In the genomic region with DNA sequence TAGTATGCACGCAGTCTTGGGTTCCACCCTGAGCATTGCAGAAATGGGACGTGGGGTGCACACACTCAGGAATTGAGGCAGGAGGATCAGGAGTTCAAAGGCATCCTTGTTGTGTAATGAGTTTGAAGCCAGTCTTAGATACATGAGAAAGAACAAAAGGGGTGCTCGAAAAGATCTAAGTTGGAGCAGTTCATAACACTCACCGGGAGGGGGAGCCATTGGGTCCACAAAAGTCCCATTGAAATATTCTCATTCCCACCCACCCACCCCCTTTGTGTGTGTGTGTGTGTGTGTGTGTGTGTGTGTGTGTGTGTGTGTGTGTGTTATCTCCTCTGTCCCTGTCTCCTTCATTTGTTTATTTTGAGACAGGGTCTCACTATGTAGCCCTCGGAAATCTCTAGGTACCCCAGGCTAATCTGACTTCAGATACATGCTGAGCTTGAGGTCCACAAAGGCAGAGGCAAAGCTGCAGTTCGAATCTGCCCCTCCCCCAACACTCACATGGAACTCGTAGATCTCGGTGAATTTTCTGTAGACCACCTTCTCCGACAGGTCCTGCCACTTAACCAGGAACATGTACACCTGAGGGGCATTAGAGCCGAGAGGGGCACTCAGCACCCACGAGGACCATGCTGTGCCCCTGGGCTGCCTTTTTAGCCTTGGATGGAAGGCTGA, we compare ENCODE assay signal across 8 mouse cellular contexts. TPM values are rescaled to one million over a fixed set of nuclear protein-coding genes. Genes with fewer than 3 reads are reported as not detected.
DNase-seq lines count a peak whose midpoint lies in the region; ATAC-seq and TF ChIP-seq lines count a peak whose summit lies in the region.

No protein-coding gene starts in this region.

- ATAC-seq in limb, embryonic 11.5 days (ENCODE audit: insufficient number of reproducible peaks, low FRiP score, low TSS enrichment, low read depth), result no peak

- H3K4me2 ChIP-seq in limb, embryonic 11.5 days (ENCODE audit: low read depth, severe bottlenecking), result no peak overlapping the region

- peak; percentile 65 for TF ChIP-seq CTCF in gastrocnemius, adult 2 months (IDR thresholded peaks at IDR 0.05)
- no peak; the same call in 1 of the 2 replicates for TF ChIP-seq CTCF in bone marrow macrophage, adult 2 months (IDR thresholded peaks at IDR 0.05; ENCODE audit: low read depth, low read length)

- H3K4me1 ChIP-seq in bone marrow macrophage, adult 2 months (ENCODE audit: control insufficient read depth, insufficient read depth, low read length), result peaks cover 30% of the 10 kb centered on the region
- peaks cover 11% of the 10 kb centered on the region for H3K4me1 ChIP-seq in limb, embryonic 11.5 days (ENCODE audit: control insufficient read depth, insufficient read depth, low read length)

- peak overlapping the region; percentile 47 for H3K4me3 ChIP-seq in gastrocnemius, adult 2 months
- H3K4me3 ChIP-seq in bone marrow macrophage, adult 2 months (ENCODE audit: insufficient read depth, low read length), result peak overlapping the region; percentile 87
- no peak overlapping the region for H3K4me3 ChIP-seq in limb, embryonic 11.5 days (ENCODE audit: low read depth, low read length)

- no peaks in the 10 kb centered on the region for H3K36me3 ChIP-seq in limb, embryonic 11.5 days (ENCODE audit: control insufficient read depth, insufficient read depth, low read length)

- H3K27ac ChIP-seq in gastrocnemius, adult 2 months, result no peak overlapping the region
- peak overlapping the region; percentile 86 for H3K27ac ChIP-seq in bone marrow macrophage, adult 2 months (ENCODE audit: insufficient read depth, low read depth, low read length)
- H3K27ac ChIP-seq in limb, embryonic 11.5 days (replicated peaks; ENCODE audit: low read depth, low read length), result no peak overlapping the region

- no peak for TF ChIP-seq POLR2A in bone marrow macrophage, adult 2 months (IDR thresholded peaks at IDR 0.05; ENCODE audit: borderline replicate concordance, low read depth, low read length)

- no peak for DNase-seq in gastrocnemius, adult 2 months
- DNase-seq in gastrocnemius, adult 8-10 months (ENCODE audit: low spot score in 2 of 2), result no peak
- DNase-seq in 3T3-L1 (ENCODE audit: low read depth, low spot score), result peak; percentile 75
- peak; percentile 69 for DNase-seq in limb, embryonic 11.5 days (ENCODE audit: low spot score)
- peak; percentile 73 for DNase-seq in thymus, postnatal 0 days (ENCODE audit: low spot score)
- DNase-seq in frontal cortex, postnatal 36 days (ENCODE audit: low spot score in 2 of 2), result no peak
- no peak for DNase-seq in cerebellum, postnatal 25 days

- no peak overlapping the region; the same call in 1 of the 2 replicates for H3K9ac ChIP-seq in limb, embryonic 11.5 days (ENCODE audit: low read length)

- no peaks in the 10 kb centered on the region for H3K27me3 ChIP-seq in limb, embryonic 11.5 days (ENCODE audit: control insufficient read depth, insufficient read depth, low read length)

- WGBS in limb, embryonic 11.5 days, result 39% methylated on average over 11 of the region's 11 CpGs

- intact Hi-C loops in gastrocnemius, adult 2 months (cut with DNase I), result loop anchor here (5.0 kb wide), 1 partner anchor 115 kb away; no protein-coding TSS in a partner anchor

- no peaks in the 10 kb centered on the region for H3K9me3 ChIP-seq in limb, embryonic 11.5 days (ENCODE audit: control insufficient read depth, low read length)

RNA-seq across cellular contexts. Expression of gene Ncf1, which starts 1.7 kb away (rescaled TPM):
- total RNA-seq in gastrocnemius, adult 2 months (2021), result 1 to 10 TPM; 1.0 to 3.8 TPM
- 1 to 10 TPM in 2 of 4 experiments, under 1 TPM in 2; 0.65 to 1.5 (median 0.94) TPM for total RNA-seq in gastrocnemius, adult 8-10 months (2022)
- polyA plus RNA-seq in bone marrow macrophage, adult 2 months (2012; ENCODE audit: insufficient read depth, insufficient read length, missing spikeins), result 373 and 392 TPM in 2 replicates
- 1.8 and 2.4 TPM in 2 replicates for polyA plus RNA-seq in limb, embryonic 11.5 days (2014; fragmentation: Nextera tagmentation; extraction: Ambion mirVana)
- 9.6 and 10.3 TPM in 2 replicates for polyA plus RNA-seq in thymus, postnatal 0 days (2015; fragmentation: Nextera tagmentation; extraction: Ambion mirVana)

RNA-seq across cellular contexts. Expression of gene Gtf2ird2, which starts 43.9 kb away (rescaled TPM):
- 1 to 10 TPM; 6.1 to 6.4 TPM for total RNA-seq in gastrocnemius, adult 2 months (2021)
- 1 to 10 TPM; 6.9 to 8.1 (median 7.2) TPM for total RNA-seq in gastrocnemius, adult 8-10 months (2022)
- polyA plus RNA-seq in bone marrow macrophage, adult 2 months (2012; ENCODE audit: insufficient read depth, insufficient read length, missing spikeins), result 5.5 and 7.3 TPM in 2 replicates
- 6.6 and 7.9 TPM in 2 replicates for polyA plus RNA-seq in limb, embryonic 11.5 days (2014; fragmentation: Nextera tagmentation; extraction: Ambion mirVana)
- 4.4 and 5.9 TPM in 2 replicates for polyA plus RNA-seq in thymus, postnatal 0 days (2015; fragmentation: Nextera tagmentation; extraction: Ambion mirVana)

RNA-seq across cellular contexts. Expression of gene Rcc1l, which starts 51.1 kb away (rescaled TPM):
- 10 to 100 TPM; 24.1 to 25.1 TPM for total RNA-seq in gastrocnemius, adult 2 months (2021)
- total RNA-seq in gastrocnemius, adult 8-10 months (2022), result 10 to 100 TPM; 22.4 to 33.0 (median 28.5) TPM
- polyA plus RNA-seq in bone marrow macrophage, adult 2 months (2012; ENCODE audit: insufficient read depth, insufficient read length, missing spikeins), result 4.9 and 5.8 TPM in 2 replicates
- polyA plus RNA-seq in limb, embryonic 11.5 days (2014; fragmentation: Nextera tagmentation; extraction: Ambion mirVana), result 32.7 and 35.8 TPM in 2 replicates
- polyA plus RNA-seq in thymus, postnatal 0 days (2015; fragmentation: Nextera tagmentation; extraction: Ambion mirVana), result 21.0 and 22.4 TPM in 2 replicates

Comparison
In these comparisons a context has a peak if more than half of its experiments do, and no peak if none do; other contexts are left out.
1. DNase-seq: peak in 3T3-L1 (single experiment), limb, embryonic 11.5 days (single experiment) and thymus, postnatal 0 days (single experiment); none in gastrocnemius, adult 2 months (single experiment), gastrocnemius, adult 8-10 months (0 of 2), frontal cortex, postnatal 36 days (0 of 2) and cerebellum, postnatal 25 days (0 of 2).
2. RNA of gene Ncf1, which starts 1.7 kb away (polyA plus RNA-seq): 373 to 392 TPM in bone marrow macrophage, adult 2 months; 9.6 to 10.3 TPM in thymus, postnatal 0 days and 1.8 to 2.4 TPM in limb, embryonic 11.5 days; every median in the first group is over 10 times any median in the second.